Mouse (Mus musculus) layer of hippocampus, postnatal 14 days (tissue): ENCODE measurements around the gene H13. TPM values are rescaled to one million over a fixed set of nuclear protein-coding genes. Genes with fewer than 3 reads are reported as not detected.

Experiments used
- DNase-seq, 2 experiments: peaks; one replicate each; pipeline ENCODE4 v3.0.0; 2021 to 2022; ENCODE audit warnings: low spot score in 2 of 2, mixed read lengths in 1 of 2
- total RNA-seq, 2 experiments: library from RNA; stranded (reverse); gene quantifications; 2 replicates each; pipeline ENCODE4 v1.2.3; 2021

The H13 gene
- total RNA-seq, 2 experiments from 2014 or later = 84.9 to 86.7 TPM

GRCm38 (mm10) chr2:152696476-152697164 is 27.4 kb downstream of the H13 start:
- peak; percentile 94 for DNase-seq

GRCm38 (mm10) chr2:152700138-152700537 is 30.9 kb downstream of the H13 start:
- DNase-seq = no peak

GRCm38 (mm10) chr2:152700725-152701124 is 31.5 kb downstream of the H13 start:
- DNase-seq = no peak

GRCm38 (mm10) chr2:152703596-152704255 is 34.5 kb downstream of the H13 start:
- no peak for DNase-seq

GRCm38 (mm10) chr2:152704256-152704605 is 35.0 kb downstream of the H13 start:
- no peak for DNase-seq

GRCm38 (mm10) chr2:152704811-152705370 is 35.6 kb downstream of the H13 start:
- no peak for DNase-seq

- DNase-seq = peak; percentile 71 to 79
These were observed 36.8 kb downstream of the H13 start for GRCm38 (mm10) chr2:152705993-152706571.

GRCm38 (mm10) chr2:152707186-152707585 is 37.9 kb downstream of the H13 start:
- no peak for DNase-seq

GRCm38 (mm10) chr2:152707627-152708026 is 38.4 kb downstream of the H13 start:
- DNase-seq = peak; percentile 70 to 72

GRCm38 (mm10) chr2:152709066-152709465 is 39.8 kb downstream of the H13 start:
- DNase-seq = no peak

GRCm38 (mm10) chr2:152716241-152716772 is 47.0 kb downstream of the H13 start:
- no peak for DNase-seq

GRCm38 (mm10) chr2:152717652-152718051 is 48.4 kb downstream of the H13 start:
- no peak for DNase-seq

GRCm38 (mm10) chr2:152718076-152718475 is 48.8 kb downstream of the H13 start:
- no peak for DNase-seq

- DNase-seq = no peak
These were observed 54.5 kb downstream of the H13 start for GRCm38 (mm10) chr2:152723651-152724331.

- no peak for DNase-seq
These were observed 55.1 kb downstream of the H13 start for GRCm38 (mm10) chr2:152724332-152724723.

GRCm38 (mm10) chr2:152725178-152725750 is 56.0 kb downstream of the H13 start:
- no peak for DNase-seq

- DNase-seq = no peak
These were observed 57.0 kb downstream of the H13 start for GRCm38 (mm10) chr2:152726213-152726612.

- DNase-seq = no peak
These were observed 57.6 kb downstream of the H13 start for GRCm38 (mm10) chr2:152726751-152727335.

- no peak for DNase-seq
These were observed 58.7 kb downstream of the H13 start for GRCm38 (mm10) chr2:152727795-152728510.

- no peak for DNase-seq
These were observed 59.3 kb downstream of the H13 start for GRCm38 (mm10) chr2:152728594-152728993.
